Mouse (Mus musculus) G1E (cell line): ENCODE measurements around the gene Sept14.

Source experiments
- CTCF ChIP-seq: IDR thresholded peaks from 2 replicates; pipeline ENCODE4 v1.5.1; 2012; ENCODE audit warnings: low read depth, low read length, inconsistent platforms, mixed read lengths
- GATA2 ChIP-seq: IDR thresholded peaks from 2 replicates; pipeline ENCODE4 v1.6.1; 2012; ENCODE audit warnings: low read depth, low read length, inconsistent platforms, borderline replicate concordance

- TF ChIP-seq CTCF = no peak
- no peak for TF ChIP-seq GATA2
Measured at GRCm38 (mm10) chr5:129650858-129651257, 57.5 kb downstream of the Sept14 start.
